Mouse (Mus musculus) adrenal gland, postnatal 14 days (tissue): ENCODE measurements at regions not wholly inside any gene's neighbourhood (a gene's known extent, or its start where the extent isn't known, plus 50 kb on each side); places are given as distances from the start of the nearest gene placed in this dataset.

ENCODE experiments used
- DNase-seq: peaks from one replicate; pipeline ENCODE4 v3.0.0; 2021; ENCODE audit warnings: mixed read lengths

GRCm38 (mm10) chr4:32183791-32184190 is 54.8 kb upstream of the Bach2 start:
- no peak for DNase-seq

- no peak for DNase-seq
Measured at GRCm38 (mm10) chr4:32185986-32186385, 52.6 kb upstream of the Bach2 start.

- DNase-seq = no peak
Measured at GRCm38 (mm10) chr4:32187154-32187553, 51.5 kb upstream of the Bach2 start.

- DNase-seq = no peak
Measured at GRCm38 (mm10) chr4:32188076-32188475, 50.5 kb upstream of the Bach2 start.

- no peak for DNase-seq
Measured at GRCm38 (mm10) chr4:32188752-32189415, 49.7 kb upstream of the Bach2 start.
